Mouse (Mus musculus): ENCODE results near the gene Chn2. TPM values are rescaled to one million over a fixed set of nuclear protein-coding genes. Genes with fewer than 3 reads are reported as not detected.

Gene Chn2
- total RNA-seq, 2 experiments from 2014 or later: 2.3 to 2.5 TPM

GRCm38 (mm10) chr6:54216512-54216911 is 177.2 kb downstream of the Chn2 start:
- no peak for ATAC-seq (replicated peaks; ENCODE audit: low FRiP score, poor library complexity, severe bottlenecking)

GRCm38 (mm10) chr6:54220124-54220523 is 180.8 kb downstream of the Chn2 start:
- no peak for ATAC-seq (replicated peaks; ENCODE audit: low FRiP score, poor library complexity, severe bottlenecking)

- no peak for ATAC-seq (replicated peaks; ENCODE audit: low FRiP score, poor library complexity, severe bottlenecking)
Observed at GRCm38 (mm10) chr6:54223529-54223928, 184.2 kb downstream of the Chn2 start.

- ATAC-seq (replicated peaks; ENCODE audit: low FRiP score, poor library complexity, severe bottlenecking): no peak
Observed at GRCm38 (mm10) chr6:54224325-54224724, 185.0 kb downstream of the Chn2 start.

- ATAC-seq (replicated peaks; ENCODE audit: low FRiP score, poor library complexity, severe bottlenecking): no peak
Observed at GRCm38 (mm10) chr6:54225327-54225726, 186.0 kb downstream of the Chn2 start.

- no peak for ATAC-seq (replicated peaks; ENCODE audit: low FRiP score, poor library complexity, severe bottlenecking)
Observed at GRCm38 (mm10) chr6:54227061-54227460, 187.7 kb downstream of the Chn2 start.

GRCm38 (mm10) chr6:54228421-54228820 is 189.1 kb downstream of the Chn2 start:
- ATAC-seq (replicated peaks; ENCODE audit: low FRiP score, poor library complexity, severe bottlenecking): no peak

- ATAC-seq (replicated peaks; ENCODE audit: low FRiP score, poor library complexity, severe bottlenecking): no peak
Observed at GRCm38 (mm10) chr6:54228874-54229273, 189.5 kb downstream of the Chn2 start.

GRCm38 (mm10) chr6:54231769-54232558 is 192.6 kb downstream of the Chn2 start:
- no peak for ATAC-seq (replicated peaks; ENCODE audit: low FRiP score, poor library complexity, severe bottlenecking)

GRCm38 (mm10) chr6:54236441-54236840 is 197.1 kb downstream of the Chn2 start:
- ATAC-seq (replicated peaks; ENCODE audit: low FRiP score, poor library complexity, severe bottlenecking): no peak

- no peak for ATAC-seq (replicated peaks; ENCODE audit: low FRiP score, poor library complexity, severe bottlenecking)
Observed at GRCm38 (mm10) chr6:54241761-54242160, 202.4 kb downstream of the Chn2 start.

GRCm38 (mm10) chr6:54242286-54242685 is 202.9 kb downstream of the Chn2 start:
- no peak for ATAC-seq (replicated peaks; ENCODE audit: low FRiP score, poor library complexity, severe bottlenecking)

- ATAC-seq (replicated peaks; ENCODE audit: low FRiP score, poor library complexity, severe bottlenecking): no peak
Observed at GRCm38 (mm10) chr6:54248354-54249252, 209.2 kb downstream of the Chn2 start.

GRCm38 (mm10) chr6:54251401-54252191 is 212.2 kb downstream of the Chn2 start:
- ATAC-seq (replicated peaks; ENCODE audit: low FRiP score, poor library complexity, severe bottlenecking): no peak

- ATAC-seq (replicated peaks; ENCODE audit: low FRiP score, poor library complexity, severe bottlenecking): no peak
Observed at GRCm38 (mm10) chr6:54253206-54253605, 213.9 kb downstream of the Chn2 start.

GRCm38 (mm10) chr6:54253881-54254280 is 214.5 kb downstream of the Chn2 start:
- no peak for ATAC-seq (replicated peaks; ENCODE audit: low FRiP score, poor library complexity, severe bottlenecking)

GRCm38 (mm10) chr6:54254759-54255158 is 215.4 kb downstream of the Chn2 start:
- ATAC-seq (replicated peaks; ENCODE audit: low FRiP score, poor library complexity, severe bottlenecking): no peak

GRCm38 (mm10) chr6:54255321-54255720 is 216.0 kb downstream of the Chn2 start:
- no peak for ATAC-seq (replicated peaks; ENCODE audit: low FRiP score, poor library complexity, severe bottlenecking)

GRCm38 (mm10) chr6:54256397-54256796 is 217.0 kb downstream of the Chn2 start:
- ATAC-seq (replicated peaks; ENCODE audit: low FRiP score, poor library complexity, severe bottlenecking): no peak

GRCm38 (mm10) chr6:54257552-54257951 is 218.2 kb downstream of the Chn2 start:
- no peak for ATAC-seq (replicated peaks; ENCODE audit: low FRiP score, poor library complexity, severe bottlenecking)

Measured in erythroblast, adult 5-6 weeks (primary cell).